Mouse (Mus musculus): ENCODE measurements around the gene Slc28a1. TPM values are rescaled to one million over a fixed set of nuclear protein-coding genes. Genes with fewer than 3 reads are reported as not detected.

Gene Slc28a1
- total RNA-seq, 2 experiments from 2014 or later = 0.19 to 0.20 TPM

GRCm38 (mm10) chr7:81213347-81214152, 99.0 kb downstream of the Slc28a1 start, which contains the start of gene Pde8a:
Gene Pde8a, plus strand, starts transcription at chr7:81213596.
- no peak for DNase-seq

- no peak for DNase-seq
These were observed 99.7 kb downstream of the Slc28a1 start for GRCm38 (mm10) chr7:81214153-81214907.

DNA sequence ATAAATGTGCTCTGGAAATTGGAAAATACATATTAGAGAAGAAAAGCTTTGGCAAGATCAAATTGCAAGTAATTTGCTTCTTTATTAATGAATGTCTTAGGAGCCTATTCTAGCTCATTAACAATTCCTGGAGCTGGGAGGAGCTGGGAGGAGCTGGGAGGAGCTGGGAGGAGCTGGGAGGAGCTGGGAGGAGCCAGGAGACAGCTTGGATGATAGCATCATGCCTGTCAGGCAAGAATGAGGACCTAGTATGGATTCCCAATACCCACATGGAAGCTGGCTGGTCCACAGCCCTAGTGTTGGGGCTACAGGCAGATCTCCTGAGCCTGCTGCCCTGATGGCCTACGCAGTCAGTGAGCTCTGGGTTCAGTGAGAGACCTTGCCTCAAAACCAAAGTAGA, 101.4 kb downstream of the Slc28a1 start:
- DNase-seq = no peak

DNA sequence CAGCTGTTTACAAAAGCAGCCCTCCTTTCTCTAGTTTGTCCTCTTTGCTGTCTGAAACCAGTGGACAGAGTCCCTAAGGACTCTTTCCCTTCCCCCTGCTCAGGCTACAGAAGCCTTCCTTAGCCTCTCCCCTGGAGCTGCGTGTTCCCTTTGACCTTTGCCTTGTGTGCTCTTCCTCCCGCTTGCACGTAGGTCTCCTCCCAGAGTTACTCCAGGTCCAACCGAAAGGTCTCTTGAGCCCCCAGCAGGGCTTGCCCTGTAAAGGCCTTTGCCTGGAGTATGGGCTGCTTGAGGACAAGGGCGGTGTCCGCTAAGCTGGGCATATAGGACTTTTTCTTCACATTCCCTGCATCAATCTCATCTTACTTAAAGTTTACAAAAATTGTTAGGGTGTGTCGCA, 104.7 kb downstream of the Slc28a1 start:
- DNase-seq = no peak

Other genes with a start within 250 kb of the Slc28a1 start
- 1 to 10 TPM; 3.1 to 4.2 TPM for gene Wdr73, start 213.5 kb upstream of the Slc28a1 start, total RNA-seq (2021)
- 1 to 10 TPM; 2.2 to 2.7 TPM for gene Nmb, start 209.7 kb upstream of the Slc28a1 start, total RNA-seq (2021)
- gene Sec11a, start 167.0 kb upstream of the Slc28a1 start, total RNA-seq (2021) = 10 to 100 TPM; 25.4 to 29.9 TPM
- 10 to 100 TPM; 10.2 to 10.6 TPM for gene Zfp592, start 121.1 kb upstream of the Slc28a1 start, total RNA-seq (2021)
- 100 to 1,000 TPM; 213 to 256 TPM for gene Alpk3, start 57.2 kb upstream of the Slc28a1 start, total RNA-seq (2021)
- 1 to 10 TPM; 5.2 to 8.3 TPM for gene Pde8a, start 98.8 kb downstream of the Slc28a1 start, total RNA-seq (2021)
- gene Rps17, start 230.5 kb downstream of the Slc28a1 start, total RNA-seq (2021) = 100 to 1,000 TPM; 694 to 707 TPM

Measured in gastrocnemius, postnatal 25 days (tissue).